Mouse (Mus musculus): Measurements from ENCODE around the gene Olfr948. TPM values are rescaled to one million over a fixed set of nuclear protein-coding genes. Genes with fewer than 3 reads are reported as not detected.

Gene Olfr948
- polyA plus RNA-seq (2014; fragmentation: Illumina TruSeq; extraction: RNeasy Lipid Tissue Mini Kit (QIAGEN cat#74804); ENCODE audit: low read depth, low replicate concordance): not detected

GRCm38 (mm10) chr9:39325945-39326344 lies at the start of gene Olfr948:
TSS of gene Olfr948 (minus strand) at chr9:39326045.

GRCm38 (mm10) chr9:39276718-39277117 lies 49.1 kb downstream of the Olfr948 start, which contains the start of gene Olfr945:
TSS of gene Olfr945 (minus strand) at chr9:39276818.

Other genes starting within 250 kb of the Olfr948 start
- gene Olfr938, start 247.2 kb downstream of the Olfr948 start, polyA plus RNA-seq (2014; fragmentation: Illumina TruSeq; extraction: RNeasy Lipid Tissue Mini Kit (QIAGEN cat#74804); ENCODE audit: low read depth, low replicate concordance): not detected
- gene Olfr27, start 197.9 kb downstream of the Olfr948 start, polyA plus RNA-seq (2014; fragmentation: Illumina TruSeq; extraction: RNeasy Lipid Tissue Mini Kit (QIAGEN cat#74804); ENCODE audit: low read depth, low replicate concordance): not detected
- not detected for gene Olfr943, start 159.7 kb downstream of the Olfr948 start, polyA plus RNA-seq (2014; fragmentation: Illumina TruSeq; extraction: RNeasy Lipid Tissue Mini Kit (QIAGEN cat#74804); ENCODE audit: low read depth, low replicate concordance)
- gene Olfr944, start 124.1 kb downstream of the Olfr948 start, polyA plus RNA-seq (2014; fragmentation: Illumina TruSeq; extraction: RNeasy Lipid Tissue Mini Kit (QIAGEN cat#74804); ENCODE audit: low read depth, low replicate concordance): not detected
- not detected for gene Olfr1537, start 76.1 kb downstream of the Olfr948 start, polyA plus RNA-seq (2014; fragmentation: Illumina TruSeq; extraction: RNeasy Lipid Tissue Mini Kit (QIAGEN cat#74804); ENCODE audit: low read depth, low replicate concordance)
- gene Olfr945, start 49.2 kb downstream of the Olfr948 start, polyA plus RNA-seq (2014; fragmentation: Illumina TruSeq; extraction: RNeasy Lipid Tissue Mini Kit (QIAGEN cat#74804); ENCODE audit: low read depth, low replicate concordance): not detected
- not detected for gene Olfr951, start 61.4 kb upstream of the Olfr948 start, polyA plus RNA-seq (2014; fragmentation: Illumina TruSeq; extraction: RNeasy Lipid Tissue Mini Kit (QIAGEN cat#74804); ENCODE audit: low read depth, low replicate concordance)
- not detected for gene Olfr952, start 101.1 kb upstream of the Olfr948 start, polyA plus RNA-seq (2014; fragmentation: Illumina TruSeq; extraction: RNeasy Lipid Tissue Mini Kit (QIAGEN cat#74804); ENCODE audit: low read depth, low replicate concordance)
- gene Olfr954, start 130.7 kb upstream of the Olfr948 start, polyA plus RNA-seq (2014; fragmentation: Illumina TruSeq; extraction: RNeasy Lipid Tissue Mini Kit (QIAGEN cat#74804); ENCODE audit: low read depth, low replicate concordance): not detected
- not detected for gene Olfr955, start 145.9 kb upstream of the Olfr948 start, polyA plus RNA-seq (2014; fragmentation: Illumina TruSeq; extraction: RNeasy Lipid Tissue Mini Kit (QIAGEN cat#74804); ENCODE audit: low read depth, low replicate concordance)
- not detected for gene Olfr44, start 167.9 kb upstream of the Olfr948 start, polyA plus RNA-seq (2014; fragmentation: Illumina TruSeq; extraction: RNeasy Lipid Tissue Mini Kit (QIAGEN cat#74804); ENCODE audit: low read depth, low replicate concordance)
- gene Olfr957, start 189.8 kb upstream of the Olfr948 start, polyA plus RNA-seq (2014; fragmentation: Illumina TruSeq; extraction: RNeasy Lipid Tissue Mini Kit (QIAGEN cat#74804); ENCODE audit: low read depth, low replicate concordance): not detected
- gene Olfr958, start 228.0 kb upstream of the Olfr948 start, polyA plus RNA-seq (2014; fragmentation: Illumina TruSeq; extraction: RNeasy Lipid Tissue Mini Kit (QIAGEN cat#74804); ENCODE audit: low read depth, low replicate concordance): not detected
- not detected for gene Olfr959, start 249.5 kb upstream of the Olfr948 start, polyA plus RNA-seq (2014; fragmentation: Illumina TruSeq; extraction: RNeasy Lipid Tissue Mini Kit (QIAGEN cat#74804); ENCODE audit: low read depth, low replicate concordance)

Measured in adrenal gland, adult 10 weeks (tissue).